Mouse (Mus musculus) midbrain, embryonic 11.5 days (tissue): ENCODE results near the gene Espn. TPM values are rescaled to one million over a fixed set of nuclear protein-coding genes. Genes with fewer than 3 reads are reported as not detected.

Experiments used
- ATAC-seq: fragments of 200-750 bp; cut with Nextera tagmentation; 2 replicates; pipeline ENCODE4 v1.8.0; 2017; ENCODE audit warnings: moderate TSS enrichment, moderate library complexity; ENCODE audit not compliant: low FRiP score
- DNase-seq: peaks from one replicate; pipeline ENCODE4 v3.0.0; 2015; ENCODE audit warnings: low spot score; ENCODE audit errors: missing footprints
- H3K27ac ChIP-seq: fragments of 300-500 bp; sonication (generic); 2 replicates; pipeline ENCODE4 v1.5.1; 2014; ENCODE audit warnings: low read depth, low read length
- H3K27me3 ChIP-seq: fragments of 300-500 bp; sonication (generic); 2 replicates; pipeline ENCODE4 v1.6.1; 2014; ENCODE audit warnings: mild to moderate bottlenecking, low read length, moderate library complexity, mixed read lengths; ENCODE audit not compliant: control insufficient read depth, insufficient read depth
- H3K36me3 ChIP-seq: fragments of 300-500 bp; sonication (generic); 2 replicates; pipeline ENCODE4 v1.6.1; 2014; ENCODE audit warnings: mild to moderate bottlenecking, low read length, moderate library complexity, mixed read lengths; ENCODE audit not compliant: control insufficient read depth, insufficient read depth
- H3K4me1 ChIP-seq: fragments of 300-500 bp; sonication (generic); 2 replicates; pipeline ENCODE4 v1.6.1; 2014; ENCODE audit warnings: low read length; ENCODE audit not compliant: control insufficient read depth, insufficient read depth
- H3K4me2 ChIP-seq: fragments of 300-500 bp; sonication (generic); 2 replicates; pipeline ENCODE4 v1.6.1; 2014; ENCODE audit warnings: mild to moderate bottlenecking, moderate library complexity
- H3K4me3 ChIP-seq: fragments of 300-500 bp; sonication (generic); 2 replicates; pipeline ENCODE4 v1.5.1; 2014; ENCODE audit warnings: low read depth, low read length
- H3K9ac ChIP-seq: fragments of 300-500 bp; sonication (generic); 2 replicates; pipeline ENCODE4 v1.6.1; 2014; ENCODE audit warnings: low read length
- H3K9me3 ChIP-seq: fragments of 300-500 bp; sonication (generic); 2 replicates; pipeline ENCODE4 v1.6.1; 2016; ENCODE audit warnings: low read length; ENCODE audit not compliant: control insufficient read depth
- WGBS: fragments of 180-500 bp; shearing (Covaris S2); extraction: QIAGEN DNeasy Blood & Tissue Kit; methylation state at CpG from one replicate; pipeline ENCODE4 v1.1.7; 2014; 5-methylcytosine and 5-hydroxymethylcytosine counted together
- polyA plus RNA-seq: library from polyadenylated mRNA; unstranded; fragments of >200 nt; fragmentation: Nextera tagmentation; extraction: Ambion mirVana; gene quantifications from 2 replicates; pipeline ENCODE4 v1.2.1, GENCODE M21; 2014

Gene Espn
- polyA plus RNA-seq, 1 experiment from 2014 or later: 0.61 TPM

- Histone ChIP-seq H3K9ac (no peak overlapping the region), H3K9me3 (no peaks in the 10 kb centered on the region), H3K4me1 (peaks cover 11% of the 10 kb centered on the region), H3K4me3 (peak overlapping the region; percentile 4; the same call in 1 of the 2 replicates), H3K27ac (no peak overlapping the region), H3K36me3 (no peaks in the 10 kb centered on the region), H3K27me3 (peaks cover 51% of the 10 kb centered on the region), H3K4me2 (no peak overlapping the region)
- ATAC-seq: no peak
- DNase-seq: peak; percentile 90
- under 1% methylated on average over 19 of the region's 19 CpGs for WGBS
Observed at GRCm38 (mm10) chr4:152159285-152159678, 7.1 kb upstream of the Espn start.

GRCm38 (mm10) chr4:152158585-152159284 is 6.6 kb upstream of the Espn start, which contains the start of gene Hes2:
Gene Hes2, plus strand, starts transcription at chr4:152158867.
- DNase-seq: peak; percentile 93
- Histone ChIP-seq H3K36me3 (no peaks in the 10 kb centered on the region), H3K4me2 (peak within 1 kb of the TSS; percentile 15; the same call in 1 of the 2 replicates), H3K4me1 (peaks cover 11% of the 10 kb centered on the region), H3K9me3 (no peaks in the 10 kb centered on the region), H3K4me3 (peak within 1 kb of the TSS; percentile 4; the same call in 1 of the 2 replicates), H3K9ac (no peak within 1 kb of the TSS), H3K27me3 (peaks cover 52% of the 10 kb centered on the region), H3K27ac (no peak within 1 kb of the TSS)
- ATAC-seq: no peak
- WGBS: 4% methylated on average over 35 of the region's 35 CpGs

- no peak overlapping the region for H3K27ac ChIP-seq
- H3K9ac ChIP-seq: no peak overlapping the region
- H3K27me3 ChIP-seq: peaks cover 59% of the 10 kb centered on the region
- no peaks in the 10 kb centered on the region for H3K9me3 ChIP-seq
- WGBS: 16% methylated on average over 21 of the region's 21 CpGs
- DNase-seq (peak; percentile 96), ATAC-seq (no peak)
- H3K36me3 ChIP-seq: no peaks in the 10 kb centered on the region
- H3K4me1 ChIP-seq: peaks cover 11% of the 10 kb centered on the region
- no peak overlapping the region for H3K4me2 ChIP-seq
- no peak overlapping the region for H3K4me3 ChIP-seq
Observed at GRCm38 (mm10) chr4:152157779-152158584, 5.8 kb upstream of the Espn start.

- H3K9me3 ChIP-seq: no peaks in the 10 kb centered on the region
- H3K4me3 ChIP-seq: no peak overlapping the region
- H3K27me3 ChIP-seq: peaks cover 68% of the 10 kb centered on the region
- H3K9ac ChIP-seq: no peak overlapping the region
- no peak overlapping the region for H3K27ac ChIP-seq
- ATAC-seq (no peak), DNase-seq (no peak)
- no peaks in the 10 kb centered on the region for H3K36me3 ChIP-seq
- no peak overlapping the region for H3K4me2 ChIP-seq
- peaks cover 18% of the 10 kb centered on the region for H3K4me1 ChIP-seq
- WGBS: 72% methylated on average over 4 of the region's 4 CpGs
Observed at GRCm38 (mm10) chr4:152155019-152155418, 2.8 kb upstream of the Espn start.

GRCm38 (mm10) chr4:152153771-152154177 is 1.6 kb upstream of the Espn start:
- DNase-seq: peak; percentile 99
- Histone ChIP-seq H3K27ac (no peak overlapping the region), H3K9me3 (no peaks in the 10 kb centered on the region), H3K4me3 (0 out of 2 replicates have a peak overlapping the region, but pooled peaks have one; percentile 9), H3K36me3 (no peaks in the 10 kb centered on the region), H3K4me2 (peak overlapping the region; percentile 32), H3K27me3 (peaks cover 61% of the 10 kb centered on the region), H3K9ac (no peak overlapping the region), H3K4me1 (peaks cover 13% of the 10 kb centered on the region)
- peak; percentile 36; the same call in 1 of the 2 replicates for ATAC-seq
- WGBS: 2% methylated on average over 23 of the region's 23 CpGs

GRCm38 (mm10) chr4:152151451-152151965 is 663 bp downstream of the Espn start:
- ATAC-seq: 0 out of 2 replicates have a peak, but pooled peaks have one; percentile 3
- peaks cover 7% of the 10 kb centered on the region; the same call in 1 of the 2 replicates for H3K4me1 ChIP-seq
- peaks cover 48% of the 10 kb centered on the region for H3K27me3 ChIP-seq
- H3K9ac ChIP-seq: no peak overlapping the region
- H3K4me2 ChIP-seq: peak overlapping the region; percentile 53
- DNase-seq: peak; percentile 88
- WGBS: 14% methylated on average over 7 of the region's 7 CpGs
- H3K27ac ChIP-seq: no peak overlapping the region
- no peaks in the 10 kb centered on the region for H3K9me3 ChIP-seq
- no peaks in the 10 kb centered on the region for H3K36me3 ChIP-seq
- H3K4me3 ChIP-seq: peak overlapping the region; percentile 33

GRCm38 (mm10) chr4:152150546-152150945 is 1.6 kb downstream of the Espn start:
- WGBS: 82% methylated on average over 4 of the region's 4 CpGs
- no peak overlapping the region for H3K4me2 ChIP-seq
- DNase-seq (no peak), ATAC-seq (no peak)
- no peak overlapping the region for H3K9ac ChIP-seq
- no peaks in the 10 kb centered on the region for H3K9me3 ChIP-seq
- no peak overlapping the region for H3K27ac ChIP-seq
- no peak overlapping the region for H3K4me3 ChIP-seq
- H3K4me1 ChIP-seq: peaks cover 7% of the 10 kb centered on the region; the same call in 1 of the 2 replicates
- H3K36me3 ChIP-seq: no peaks in the 10 kb centered on the region
- H3K27me3 ChIP-seq: peaks cover 48% of the 10 kb centered on the region

GRCm38 (mm10) chr4:152146033-152146827 is 5.9 kb downstream of the Espn start:
- Histone ChIP-seq H3K9ac (no peak overlapping the region), H3K4me2 (no peak overlapping the region), H3K9me3 (no peaks in the 10 kb centered on the region), H3K36me3 (no peaks in the 10 kb centered on the region), H3K4me1 (no peaks in the 10 kb centered on the region), H3K27me3 (peaks cover 27% of the 10 kb centered on the region), H3K27ac (no peak overlapping the region), H3K4me3 (no peak overlapping the region)
- ATAC-seq: no peak
- DNase-seq: no peak
- WGBS: 65% methylated on average over 11 of the region's 11 CpGs
